Mouse (Mus musculus) heart, postnatal 25 days (tissue): ENCODE data around the gene Cbx2. TPM values are rescaled to one million over a fixed set of nuclear protein-coding genes. Genes with fewer than 3 reads are reported as not detected.

Experiments
- DNase-seq: peaks from one replicate; pipeline ENCODE4 v3.0.0; 2022; ENCODE audit warnings: low spot score
- intact Hi-C: fragments of 180-260 bp; cut with DNase I; formaldehyde crosslinking; loops from one replicate; pipeline ENCODE4 v1.15.1; 2025
- total RNA-seq, 2 experiments: library from RNA; stranded (reverse); gene quantifications; 2 replicates each; pipeline ENCODE4 v1.2.3; 2021

The Cbx2 gene
- total RNA-seq, 2 experiments from 2014 or later: 3.8 to 3.9 TPM

DNA sequence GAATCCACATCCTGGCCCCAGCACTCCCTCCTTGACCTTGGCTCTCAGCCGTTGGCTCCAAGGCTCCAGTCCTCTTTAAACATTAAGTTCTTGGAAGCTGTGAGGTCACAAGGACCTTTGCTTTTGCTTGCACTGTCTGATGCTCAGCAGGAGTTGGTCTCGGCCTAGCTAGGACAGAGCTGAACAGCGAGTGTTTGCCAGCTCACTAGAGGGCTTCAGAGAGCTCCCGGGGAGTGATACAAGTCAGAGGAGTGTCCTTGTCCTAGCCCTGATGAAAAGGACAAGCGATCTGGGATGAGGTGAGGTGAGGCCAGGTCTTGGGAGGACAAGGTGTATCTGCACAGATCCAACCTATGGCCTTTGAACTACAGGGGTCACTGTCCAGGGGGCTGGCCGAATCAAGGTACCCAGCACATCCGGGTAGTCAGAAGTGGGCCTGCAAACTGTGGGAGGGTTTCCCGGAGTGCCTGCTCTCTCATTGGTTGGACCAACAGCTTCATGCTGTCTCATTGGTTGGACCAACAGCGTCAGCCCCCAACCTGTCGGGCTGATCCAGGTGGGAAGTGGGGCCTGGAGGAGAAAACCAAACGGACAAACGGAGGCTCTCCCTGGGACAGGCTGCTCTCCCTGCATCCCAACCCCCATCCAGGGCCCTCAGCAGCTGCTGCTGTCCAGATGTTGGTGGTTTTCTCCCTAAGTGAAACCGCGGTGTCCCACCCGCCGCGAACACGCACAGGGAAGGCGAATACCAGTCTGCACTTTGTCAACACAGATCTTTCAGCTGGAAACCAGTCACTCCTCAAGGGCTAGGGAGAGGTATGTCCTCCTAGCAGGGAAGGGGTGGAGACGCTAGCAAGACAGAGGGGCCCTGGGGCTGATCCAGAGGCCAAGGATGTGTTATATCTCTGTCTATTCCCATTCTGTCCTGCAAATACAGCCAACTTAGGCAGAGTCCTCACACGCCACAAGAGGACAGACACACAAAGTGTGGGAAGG is 15.0 kb upstream of the Cbx2 start:
- no peak for DNase-seq
- intact Hi-C loops: no loop called here

DNA sequence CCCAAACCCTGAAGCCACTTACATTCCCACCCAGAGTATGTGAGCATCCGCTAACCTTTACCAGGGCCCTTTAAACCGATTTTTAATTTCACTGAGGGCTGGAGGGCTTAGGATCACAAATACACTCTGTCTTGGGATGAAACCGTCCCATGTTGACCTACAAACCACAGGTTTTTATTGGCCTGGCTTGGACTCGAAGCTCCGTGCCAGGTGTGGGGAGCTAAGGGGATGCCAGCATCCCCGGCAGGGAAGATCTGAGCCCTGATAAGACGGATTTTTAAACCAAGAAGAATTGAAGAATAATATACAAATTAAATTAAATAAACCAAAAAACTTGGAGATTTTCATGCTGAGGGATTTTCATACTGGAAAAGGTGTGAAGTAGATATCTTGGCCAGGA is 8.3 kb upstream of the Cbx2 start:
- no peak for DNase-seq
- intact Hi-C loops: no loop called here

DNA sequence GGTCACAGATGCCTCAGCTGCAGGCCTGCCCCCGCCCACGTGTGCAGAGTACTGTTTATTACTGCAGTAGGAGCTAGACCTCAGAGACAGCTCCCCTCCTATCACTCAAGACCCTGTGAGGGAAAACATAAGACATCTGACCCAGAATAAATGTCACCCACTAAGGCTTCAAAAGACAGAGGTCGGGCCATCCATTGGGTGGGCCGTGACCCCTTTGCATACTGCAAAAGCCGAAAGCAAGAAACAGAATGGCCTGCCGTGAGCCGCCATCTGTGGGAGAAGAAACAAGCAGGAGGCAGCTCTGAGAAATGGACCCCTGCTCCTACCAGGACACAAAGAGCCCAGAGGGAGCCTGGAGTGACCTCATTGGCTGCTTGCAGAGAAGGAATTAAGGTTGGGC is 5.3 kb upstream of the Cbx2 start:
- no peak for DNase-seq
- intact Hi-C loops: no loop called here

DNA sequence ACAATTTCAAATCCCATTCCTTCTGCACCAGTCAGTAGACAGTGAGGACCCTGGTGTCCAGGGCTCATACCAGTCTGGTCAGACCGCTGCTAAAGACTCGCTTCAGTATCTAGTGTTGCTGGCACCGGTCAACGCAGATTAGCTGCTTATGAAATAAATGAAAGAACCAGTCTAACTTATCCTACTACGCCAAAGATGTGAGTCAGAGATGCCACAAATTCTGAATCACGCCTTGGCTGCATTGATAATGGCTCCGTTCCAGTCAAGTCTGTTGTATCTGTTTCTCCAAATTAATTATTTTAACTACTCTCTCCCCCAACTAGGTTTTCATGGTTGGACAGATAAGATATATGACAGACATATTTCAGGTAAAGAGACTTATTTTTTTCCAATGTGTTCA is 1.6 kb upstream of the Cbx2 start:
- no peak for DNase-seq

DNA sequence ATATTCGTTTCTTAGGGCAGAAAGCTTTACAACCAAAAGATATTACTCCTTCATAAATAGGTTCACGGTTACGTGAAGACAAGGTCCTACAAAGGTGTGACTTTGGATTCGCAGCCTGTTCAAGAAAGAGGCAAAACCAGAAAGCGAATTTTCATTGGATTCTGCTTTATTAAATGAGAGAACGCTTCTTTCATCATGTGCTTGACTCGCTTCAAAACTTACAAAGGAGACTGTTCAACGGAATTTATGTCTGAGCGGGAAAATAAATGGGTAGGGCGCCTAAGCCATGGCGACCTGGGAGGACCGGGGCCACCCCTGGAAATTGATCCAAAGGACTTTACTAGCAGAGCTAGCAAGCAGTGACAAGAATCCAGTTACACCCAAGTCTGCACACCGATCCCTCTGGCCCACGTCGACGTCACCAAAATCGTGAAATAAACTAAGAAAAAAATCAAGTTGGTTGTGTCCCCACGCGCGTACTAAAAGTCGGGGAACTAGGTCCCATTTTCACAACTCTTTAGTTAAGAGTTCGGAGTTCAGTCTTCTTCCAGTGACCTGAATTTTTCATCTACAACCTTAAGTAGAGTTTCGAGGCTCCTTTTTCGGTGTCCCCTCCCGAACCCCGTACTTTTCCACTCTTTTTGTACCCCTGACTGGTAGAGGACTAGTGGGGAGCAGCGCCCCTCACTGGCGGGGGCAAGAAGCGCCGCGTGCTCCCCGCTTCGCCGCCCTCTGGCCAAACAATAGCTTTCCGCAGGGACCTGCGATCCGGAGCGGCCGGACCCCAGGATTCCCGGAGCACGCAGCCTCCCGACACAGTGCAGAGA is 481 bp upstream of the Cbx2 start:
- no peak for DNase-seq
- intact Hi-C loops: no loop called here

More for the DNA sequence above, 1.6 kb upstream of the Cbx2 start:
- intact Hi-C loops: no loop called here

DNA sequence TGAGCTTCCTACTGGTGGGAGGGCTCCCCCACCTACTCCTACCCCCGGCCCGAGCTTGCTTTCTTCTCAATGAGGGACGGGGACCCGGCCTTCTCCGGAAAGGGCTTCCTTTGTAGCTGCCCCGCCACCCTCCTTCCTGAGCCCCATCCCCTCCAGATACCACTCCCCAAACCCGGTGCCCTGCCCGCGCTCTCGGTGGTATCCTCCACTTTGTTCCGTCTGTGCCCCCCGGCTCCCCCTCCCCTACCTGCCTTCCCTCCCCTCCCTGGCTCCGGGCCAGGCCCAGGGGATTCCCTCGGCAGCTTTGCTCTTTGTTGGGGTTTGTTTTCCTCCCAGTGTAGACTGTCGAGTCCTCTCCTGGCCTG is 836 bp downstream of the Cbx2 start:
- no peak for DNase-seq

DNA sequence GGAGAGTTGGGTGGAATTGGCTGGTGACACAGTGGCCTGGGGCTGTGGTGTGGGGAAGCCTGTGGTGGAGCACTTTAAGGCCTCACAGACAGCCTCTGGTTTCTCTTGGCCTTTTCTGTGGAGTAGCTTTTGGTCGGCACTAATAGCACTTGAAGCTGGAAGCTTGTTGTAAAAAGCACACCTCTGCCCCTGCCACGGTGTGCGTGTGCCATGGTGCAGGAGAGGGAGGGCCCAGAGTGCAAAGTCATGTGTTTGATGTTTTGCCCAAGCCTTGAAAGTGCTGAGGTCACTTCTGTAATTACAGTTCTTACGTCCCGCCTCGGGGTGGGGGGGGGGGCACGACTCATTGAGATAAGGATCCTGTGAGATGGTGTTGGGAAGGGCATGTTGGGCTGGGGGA is 1.5 kb downstream of the Cbx2 start:
- no peak for DNase-seq
- intact Hi-C loops: no loop called here

More for the DNA sequence above, 836 bp downstream of the Cbx2 start:
- intact Hi-C loops: no loop called here

DNA sequence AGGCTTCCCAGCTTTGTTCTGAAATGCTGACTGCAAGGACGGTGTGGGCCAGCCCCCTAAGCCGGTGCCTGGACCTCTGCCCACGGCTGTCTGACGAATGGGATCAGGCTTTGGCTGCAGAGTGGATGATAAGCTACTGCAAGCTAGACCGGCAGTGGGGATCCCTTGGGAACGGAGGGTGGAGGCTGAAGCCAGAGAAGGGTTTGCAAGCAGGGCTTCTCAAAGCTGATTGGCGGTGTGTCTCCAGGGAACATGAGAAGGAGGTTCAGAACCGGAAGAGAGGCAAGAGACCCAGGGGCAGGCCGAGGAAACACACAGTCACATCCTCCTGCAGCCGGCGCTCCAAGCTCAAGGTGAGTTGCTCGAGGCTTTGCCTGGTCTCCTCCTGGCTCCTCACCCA is 3.4 kb downstream of the Cbx2 start:
- intact Hi-C loops: no loop called here
- peak; percentile 63 for DNase-seq

DNA sequence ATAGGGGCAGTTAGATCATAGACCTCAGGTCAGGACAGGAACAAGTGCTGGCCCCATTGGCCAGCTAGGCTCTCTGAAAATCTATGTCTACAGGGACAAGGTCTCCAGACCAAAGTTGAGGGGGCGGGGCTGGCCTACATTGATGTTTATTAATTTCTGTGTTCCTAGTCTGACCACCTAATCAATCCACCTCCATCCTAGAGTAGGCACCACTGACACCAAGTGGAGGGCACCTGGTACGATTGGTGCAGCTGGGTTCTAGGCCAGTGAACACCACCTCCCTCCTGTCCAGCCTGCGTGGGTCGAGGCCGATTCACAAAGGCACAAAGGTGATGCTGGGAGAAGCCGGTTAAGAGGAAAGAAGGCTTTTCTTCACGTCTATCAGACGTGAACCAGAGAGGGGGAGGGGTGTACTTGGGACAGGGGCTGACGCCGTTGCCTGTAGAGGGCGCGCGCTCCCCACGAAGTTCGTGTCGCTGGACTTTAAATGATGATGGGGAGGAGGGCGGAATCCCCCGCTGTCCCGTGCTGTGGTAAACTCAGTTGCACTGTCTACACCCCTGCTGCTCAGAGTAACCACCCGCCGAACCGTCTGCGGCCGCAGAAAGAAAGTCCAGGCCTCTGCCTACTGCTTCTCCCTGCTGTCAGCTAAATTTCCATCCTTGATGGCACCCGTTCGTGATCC is 11.3 kb downstream of the Cbx2 start:
- peak; percentile 65 for DNase-seq
- intact Hi-C loops: loop anchor here (1.0 kb wide), 1 partner anchor 156 kb away; no protein-coding TSS in a partner anchor

DNA sequence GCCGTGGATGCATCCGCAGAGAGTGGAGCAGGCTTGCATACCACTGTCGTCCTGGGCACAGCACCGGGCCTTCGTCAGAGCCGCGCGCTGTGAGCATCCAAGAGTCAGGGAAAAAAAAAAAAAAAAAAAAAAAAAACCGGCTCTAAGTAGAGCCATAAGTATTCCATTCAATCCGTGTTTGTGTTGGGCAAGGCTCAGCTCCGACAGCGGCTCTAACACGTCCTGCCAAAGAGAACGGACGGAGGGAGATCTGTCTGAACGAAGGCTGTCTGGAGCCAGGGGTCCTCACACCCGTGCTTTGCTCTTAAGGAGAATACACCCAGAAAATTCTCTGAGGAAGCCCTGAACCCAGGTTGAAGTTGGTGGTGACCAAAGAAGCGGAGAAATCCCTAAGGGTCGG is 11.9 kb downstream of the Cbx2 start:
- intact Hi-C loops: loop anchor here (1.0 kb wide), 1 partner anchor 156 kb away; no protein-coding TSS in a partner anchor
- no peak for DNase-seq

DNA sequence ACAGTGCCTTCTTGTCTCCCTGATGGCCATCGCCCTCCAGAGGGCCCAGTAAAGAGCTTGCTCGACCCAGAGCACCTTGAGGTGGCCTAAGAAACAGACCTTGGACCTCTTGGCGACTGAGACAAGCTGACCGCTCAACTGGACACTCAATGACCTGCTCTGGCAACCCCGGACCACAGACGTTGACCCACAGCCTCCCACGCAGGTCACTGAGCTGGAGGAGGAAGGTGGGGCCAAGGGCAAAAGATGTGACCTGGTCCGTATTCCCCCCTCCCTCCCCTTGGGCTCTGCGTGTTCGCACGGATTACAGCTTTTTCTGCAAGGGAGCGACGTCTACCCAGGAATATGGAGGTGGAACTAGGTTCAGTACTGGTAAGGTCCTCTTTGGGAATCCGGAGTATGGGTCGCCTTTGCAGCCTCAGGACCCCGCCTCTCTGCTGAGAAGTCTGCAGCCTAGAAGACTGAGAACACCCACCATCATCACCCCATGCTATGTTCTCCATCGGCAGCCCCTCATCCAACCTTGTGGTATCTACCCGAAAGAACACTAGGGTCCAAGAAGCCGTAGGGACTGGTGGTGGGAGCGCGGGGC is 12.4 kb downstream of the Cbx2 start:
- intact Hi-C loops: no loop called here

DNA sequence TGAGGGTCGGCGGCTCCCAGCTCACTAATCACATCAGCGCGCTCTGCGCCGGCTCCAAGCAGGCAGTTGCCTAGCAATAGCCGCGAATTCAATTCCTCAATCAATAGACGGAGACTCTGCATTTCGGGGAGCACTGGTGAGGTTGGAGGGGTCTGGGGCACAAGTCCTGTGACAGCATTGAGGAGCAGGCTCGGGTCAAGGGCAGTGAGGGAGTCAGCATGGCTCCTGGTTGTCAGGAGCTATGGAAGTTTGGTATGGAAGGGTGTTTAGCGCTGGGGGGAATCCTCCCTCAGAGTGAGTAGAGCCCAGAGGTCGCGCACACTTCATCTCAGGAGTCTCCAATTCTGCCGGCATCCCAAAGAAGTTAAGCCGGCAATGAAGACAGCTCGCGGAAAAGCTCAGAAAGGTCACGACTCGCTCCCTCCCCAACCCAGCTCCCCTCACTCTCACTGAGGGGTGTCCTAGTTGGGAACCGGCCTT is 13.0 kb downstream of the Cbx2 start:
- intact Hi-C loops: no loop called here
- no peak for DNase-seq

More for the DNA sequence above, 12.4 kb downstream of the Cbx2 start:
- no peak for DNase-seq

DNA sequence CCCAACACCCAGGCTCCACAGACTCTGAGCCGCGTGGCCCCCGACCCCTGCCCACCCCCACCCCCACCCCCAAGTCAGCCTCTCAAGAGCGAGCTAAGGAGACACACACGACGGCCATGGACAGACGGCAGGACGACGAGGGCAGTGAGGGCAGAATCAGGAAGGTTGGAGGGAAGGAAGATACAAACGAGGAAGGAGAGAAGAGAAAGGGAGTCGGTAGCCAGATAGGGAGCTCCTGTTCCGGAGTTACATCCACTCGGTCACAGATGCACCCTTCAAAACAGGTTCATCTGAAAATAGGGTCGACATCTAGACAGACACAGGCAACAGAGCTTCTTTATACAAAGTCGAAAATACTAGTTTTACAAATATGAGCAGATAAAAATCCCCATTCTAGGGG is 13.7 kb downstream of the Cbx2 start:
- intact Hi-C loops: no loop called here
- no peak for DNase-seq

DNA sequence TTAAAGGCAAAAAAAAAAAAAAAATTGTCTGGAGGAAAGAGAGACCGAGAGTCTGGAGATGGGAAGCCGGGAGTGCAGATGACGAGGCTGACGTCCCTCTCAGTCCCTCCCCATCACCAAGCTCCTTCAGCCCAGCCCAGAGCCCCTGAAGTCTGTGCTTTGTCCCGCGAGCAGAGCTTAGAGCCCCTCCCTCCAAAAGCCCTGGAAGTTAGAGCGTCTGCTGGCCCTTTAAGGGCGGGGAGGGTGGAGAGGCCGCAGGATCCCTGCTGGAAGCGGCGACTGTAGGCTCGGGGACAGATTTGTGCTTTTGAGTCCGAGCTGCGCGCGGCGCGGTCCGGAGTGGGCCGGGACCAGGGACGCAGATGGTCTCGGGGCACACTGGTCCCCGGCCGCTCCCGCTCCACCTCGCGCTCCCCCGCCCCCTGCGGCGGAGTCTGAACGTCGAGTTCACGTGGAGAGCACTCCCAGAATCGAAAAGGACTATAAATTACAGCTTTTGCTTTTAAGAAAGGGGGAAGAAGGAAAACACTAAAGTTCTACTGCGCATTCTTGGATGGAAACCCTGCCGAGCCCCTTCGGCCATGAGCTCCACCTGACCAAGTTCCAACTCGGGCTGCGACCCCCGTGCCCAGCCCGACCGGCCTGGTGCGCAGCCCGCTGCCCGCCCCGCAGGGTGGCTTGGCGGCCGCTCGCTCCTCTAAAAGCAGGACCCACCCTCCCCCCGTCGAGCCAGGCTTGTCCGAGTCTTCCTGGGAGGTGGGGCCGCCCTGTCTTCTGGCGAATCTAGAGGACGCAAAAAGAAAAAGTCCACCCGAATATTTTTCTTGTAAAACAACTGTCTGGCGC is 14.4 kb downstream of the Cbx2 start:
- intact Hi-C loops: no loop called here
- DNase-seq: no peak

DNA sequence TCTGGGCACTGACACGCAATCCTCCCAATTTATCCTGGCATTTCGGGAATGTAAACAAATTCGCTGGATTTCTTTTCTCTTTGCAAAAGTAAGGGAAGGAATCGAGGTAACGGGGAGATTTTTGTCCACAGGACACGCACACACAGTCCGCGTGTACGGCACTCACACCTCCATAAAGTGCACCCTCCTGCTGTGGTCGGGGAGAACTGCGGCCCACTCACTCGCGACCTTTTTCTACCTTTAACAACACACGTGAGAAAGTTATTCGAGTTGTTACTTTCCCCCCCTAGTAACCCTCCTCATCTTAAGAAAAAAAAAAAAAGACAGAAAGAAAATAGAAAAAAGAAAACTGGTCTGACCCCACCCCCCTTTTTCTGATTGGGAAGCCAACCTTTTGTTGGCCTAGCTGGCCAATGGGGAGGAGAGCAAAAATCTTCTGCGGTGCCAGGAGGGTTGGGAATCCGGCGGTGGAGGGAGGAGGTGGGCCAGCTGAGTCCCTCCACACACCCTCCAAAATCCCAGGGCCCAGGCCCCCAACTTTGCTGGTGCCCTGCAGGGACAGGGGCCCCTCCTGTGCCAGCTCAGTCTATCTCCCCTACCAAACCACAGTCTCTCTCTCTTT is 15.1 kb downstream of the Cbx2 start:
- no peak for DNase-seq
- intact Hi-C loops: no loop called here

DNA sequence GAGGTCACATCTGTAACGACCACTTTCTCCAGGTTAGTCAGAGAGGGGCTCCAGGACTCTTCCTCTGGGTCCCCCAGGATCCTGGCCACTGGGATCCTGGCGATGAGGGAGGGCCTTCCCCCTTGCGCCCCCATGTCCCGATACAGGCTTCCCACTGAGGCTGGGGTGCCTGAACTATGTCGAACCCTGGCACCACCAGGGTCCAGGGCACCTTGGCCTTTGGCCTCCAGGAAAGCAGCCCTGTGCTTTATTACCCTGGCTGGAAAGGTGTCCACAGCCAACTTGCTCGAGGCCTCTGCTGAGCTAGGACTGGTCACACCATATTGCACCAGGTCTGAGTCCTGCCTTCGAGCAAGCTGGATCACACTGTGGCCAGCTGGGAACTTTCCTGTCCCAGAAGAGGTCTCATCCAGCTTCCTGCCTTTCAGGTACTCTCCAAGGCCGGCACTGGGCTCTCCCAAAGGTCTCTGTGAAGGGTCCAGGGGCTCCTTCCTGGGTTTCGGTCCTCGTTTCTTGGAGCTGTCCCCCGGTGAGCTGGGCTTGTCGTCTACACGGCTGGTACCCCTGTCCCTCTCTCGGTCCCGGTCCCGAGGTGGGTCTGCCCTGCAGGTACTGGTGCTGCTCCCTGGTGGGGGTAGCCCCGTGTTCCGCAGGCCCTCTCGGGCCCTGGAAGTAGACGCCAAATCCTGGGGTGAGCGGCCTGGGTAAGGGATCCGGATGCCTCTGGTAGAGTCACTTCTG is 16.2 kb downstream of the Cbx2 start:
- intact Hi-C loops: no loop called here
- DNase-seq: no peak

DNA sequence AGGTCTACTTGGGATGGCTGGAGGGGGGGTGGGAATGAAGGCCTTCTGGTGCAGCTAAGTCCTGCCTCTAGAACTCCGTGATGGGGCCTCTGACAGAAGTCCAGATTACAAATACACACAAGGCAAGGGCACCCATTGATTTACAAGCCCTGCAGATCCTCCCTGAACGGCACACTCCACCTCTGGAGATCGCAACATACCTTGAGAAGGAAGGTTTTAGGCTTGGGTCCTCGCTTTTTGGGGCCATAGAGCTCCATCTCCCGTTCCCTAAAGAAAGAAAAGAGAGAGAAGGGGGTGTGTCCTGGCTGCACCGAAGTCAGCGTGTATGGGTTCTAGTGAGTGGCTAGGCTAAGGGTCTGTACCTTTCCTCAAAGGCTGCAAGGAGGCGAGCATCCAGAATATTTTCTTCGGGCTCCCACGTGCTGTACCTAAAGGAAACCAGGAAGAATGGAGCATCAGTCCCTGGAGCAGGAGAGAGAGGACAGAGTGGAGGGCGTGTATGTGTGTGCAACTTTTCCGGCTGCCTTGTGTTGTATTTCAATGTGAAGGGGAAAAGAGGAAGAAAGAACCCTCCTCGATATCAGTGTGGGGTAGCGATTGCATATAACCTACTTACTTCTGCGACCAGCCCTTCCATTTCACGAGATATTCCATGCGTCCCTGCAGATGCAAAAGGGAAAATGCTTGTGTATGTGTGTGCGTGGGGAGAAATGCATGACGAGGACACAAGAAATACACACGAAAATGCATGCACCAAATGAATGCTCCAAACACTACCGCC is 17.2 kb downstream of the Cbx2 start:
- intact Hi-C loops: no loop called here
- DNase-seq: no peak
